Mouse (Mus musculus): ENCODE results near the gene Jpt2. TPM values are rescaled to one million over a fixed set of nuclear protein-coding genes. Genes with fewer than 3 reads are reported as not detected.
"Not testable (repeated sequence)": the region's sequence is repeated elsewhere in the genome, so short reads cannot be mapped to it uniquely, and the experiment has no call there.

The Jpt2 gene
- polyA plus RNA-seq, 1 experiment from 2014 or later = 164 TPM

- no peaks in the 10 kb centered on the region for H3K9me3 ChIP-seq (ENCODE audit: control insufficient read depth, low read length)
- no peaks in the 10 kb centered on the region for H3K27me3 ChIP-seq (replicated peaks; ENCODE audit: control insufficient read depth, insufficient read depth, low read length)
- H3K4me2 ChIP-seq = no peak overlapping the region
- no peak overlapping the region for H3K9ac ChIP-seq (ENCODE audit: low read depth, low read length)
- peaks cover 15% of the 10 kb centered on the region for H3K4me1 ChIP-seq (replicated peaks; ENCODE audit: control insufficient read depth, insufficient read depth, low read length)
- H3K36me3 ChIP-seq (ENCODE audit: control insufficient read depth, insufficient read depth, low read length) = peaks cover 34% of the 10 kb centered on the region
- H3K27ac ChIP-seq (ENCODE audit: low read depth, low read length) = no peak overlapping the region
- no peak overlapping the region for H3K4me3 ChIP-seq (ENCODE audit: low read depth, low read length)
- ATAC-seq (replicated peaks; ENCODE audit: low FRiP score) = peak; percentile 29; the same call in 1 of the 2 replicates
- no peak for DNase-seq (ENCODE audit: low spot score)
- WGBS = 78% methylated on average over 2 of the region's 2 CpGs
Observed at GRCm38 (mm10) chr17:24950671-24951070, 9.8 kb downstream of the Jpt2 start.

- Histone ChIP-seq H3K27me3 (replicated peaks; ENCODE audit: control insufficient read depth, insufficient read depth, low read length) (no peaks in the 10 kb centered on the region), H3K36me3 (ENCODE audit: control insufficient read depth, insufficient read depth, low read length) (peaks cover 32% of the 10 kb centered on the region), H3K4me3 (ENCODE audit: low read depth, low read length) (no peak overlapping the region), H3K9ac (ENCODE audit: low read depth, low read length) (no peak overlapping the region), H3K9me3 (ENCODE audit: control insufficient read depth, low read length) (no peaks in the 10 kb centered on the region), H3K27ac (ENCODE audit: low read depth, low read length) (no peak overlapping the region), H3K4me1 (replicated peaks; ENCODE audit: control insufficient read depth, insufficient read depth, low read length) (peaks cover 6% of the 10 kb centered on the region), H3K4me2 (no peak overlapping the region)
- WGBS = 90% methylated on average over 5 of the region's 5 CpGs
- ATAC-seq (replicated peaks; ENCODE audit: low FRiP score) (no peak), DNase-seq (ENCODE audit: low spot score) (no peak)
Observed at GRCm38 (mm10) chr17:24948204-24948603, 12.3 kb downstream of the Jpt2 start.

GRCm38 (mm10) chr17:24943589-24943988 lies 16.9 kb downstream of the Jpt2 start:
- H3K4me1 ChIP-seq (replicated peaks; ENCODE audit: control insufficient read depth, insufficient read depth, low read length); H3K9ac ChIP-seq (ENCODE audit: low read depth, low read length); DNase-seq (ENCODE audit: low spot score); H3K27me3 ChIP-seq (replicated peaks; ENCODE audit: control insufficient read depth, insufficient read depth, low read length); ATAC-seq (replicated peaks; ENCODE audit: low FRiP score); H3K4me2 ChIP-seq; H3K9me3 ChIP-seq (ENCODE audit: control insufficient read depth, low read length); H3K27ac ChIP-seq (ENCODE audit: low read depth, low read length); H3K4me3 ChIP-seq (ENCODE audit: low read depth, low read length): not testable (repeated sequence)
- 89% methylated on average over 1 of the region's 1 CpGs for WGBS
- H3K36me3 ChIP-seq (ENCODE audit: control insufficient read depth, insufficient read depth, low read length) = peaks cover 21% of the 10 kb centered on the region

GRCm38 (mm10) chr17:24943036-24943435 lies 17.5 kb downstream of the Jpt2 start:
- Histone ChIP-seq H3K27me3 (replicated peaks; ENCODE audit: control insufficient read depth, insufficient read depth, low read length) (no peaks in the 10 kb centered on the region), H3K4me2 (no peak overlapping the region), H3K4me1 (replicated peaks; ENCODE audit: control insufficient read depth, insufficient read depth, low read length) (no peaks in the 10 kb centered on the region), H3K9me3 (ENCODE audit: control insufficient read depth, low read length) (no peaks in the 10 kb centered on the region), H3K4me3 (ENCODE audit: low read depth, low read length) (no peak overlapping the region), H3K9ac (ENCODE audit: low read depth, low read length) (no peak overlapping the region), H3K27ac (ENCODE audit: low read depth, low read length) (no peak overlapping the region), H3K36me3 (ENCODE audit: control insufficient read depth, insufficient read depth, low read length) (peaks cover 21% of the 10 kb centered on the region)
- DNase-seq (ENCODE audit: low spot score) (no peak), ATAC-seq (replicated peaks; ENCODE audit: low FRiP score) (no peak)
- WGBS = 87% methylated on average over 7 of the region's 7 CpGs

- H3K9ac ChIP-seq (ENCODE audit: low read depth, low read length); H3K27ac ChIP-seq (ENCODE audit: low read depth, low read length); DNase-seq (ENCODE audit: low spot score); H3K27me3 ChIP-seq (replicated peaks; ENCODE audit: control insufficient read depth, insufficient read depth, low read length); H3K9me3 ChIP-seq (ENCODE audit: control insufficient read depth, low read length); H3K4me3 ChIP-seq (ENCODE audit: low read depth, low read length); H3K4me1 ChIP-seq (replicated peaks; ENCODE audit: control insufficient read depth, insufficient read depth, low read length); H3K4me2 ChIP-seq: not testable (repeated sequence)
- 24% methylated on average over 2 of the region's 2 CpGs for WGBS
- H3K36me3 ChIP-seq (ENCODE audit: control insufficient read depth, insufficient read depth, low read length) = peaks cover 19% of the 10 kb centered on the region
- 0 out of 2 replicates have a peak, but pooled peaks have one; percentile 47 for ATAC-seq (replicated peaks; ENCODE audit: low FRiP score)
Observed at GRCm38 (mm10) chr17:24942453-24942852, 18.0 kb downstream of the Jpt2 start.

- 46% methylated on average over 6 of the region's 6 CpGs for WGBS
- no peak for ATAC-seq (replicated peaks; ENCODE audit: low FRiP score)
- H3K36me3 ChIP-seq (ENCODE audit: control insufficient read depth, insufficient read depth, low read length) = peaks cover 3% of the 10 kb centered on the region; the same call in 1 of the 2 replicates
Observed at GRCm38 (mm10) chr17:24937266-24937665, 23.2 kb downstream of the Jpt2 start.

GRCm38 (mm10) chr17:24936259-24937237 lies 23.9 kb downstream of the Jpt2 start, which contains the start of gene Mapk8ip3:
TSS of gene Mapk8ip3 (minus strand) at chr17:24936977.
- Histone ChIP-seq H3K9ac (ENCODE audit: low read depth, low read length) (peak within 1 kb of the TSS; percentile 80), H3K4me3 (ENCODE audit: low read depth, low read length) (peak within 1 kb of the TSS; percentile 97), H3K36me3 (ENCODE audit: control insufficient read depth, insufficient read depth, low read length) (peaks cover 5% of the 10 kb centered on the region; the same call in 1 of the 2 replicates), H3K9me3 (ENCODE audit: control insufficient read depth, low read length) (no peaks in the 10 kb centered on the region), H3K4me1 (replicated peaks; ENCODE audit: control insufficient read depth, insufficient read depth, low read length) (peaks cover 24% of the 10 kb centered on the region), H3K27ac (ENCODE audit: low read depth, low read length) (peak within 1 kb of the TSS; percentile 68), H3K27me3 (replicated peaks; ENCODE audit: control insufficient read depth, insufficient read depth, low read length) (no peaks in the 10 kb centered on the region), H3K4me2 (peak within 1 kb of the TSS; percentile 90)
- ATAC-seq (replicated peaks; ENCODE audit: low FRiP score) (peak; percentile 98), DNase-seq (ENCODE audit: low spot score) (peak; percentile 96)
- WGBS = under 1% methylated on average over 78 of the region's 78 CpGs

More at GRCm38 (mm10) chr17:24937266-24937665, 23.2 kb downstream of the Jpt2 start:
- peak overlapping the region; percentile 80 for H3K9ac ChIP-seq (ENCODE audit: low read depth, low read length)
- no peaks in the 10 kb centered on the region for H3K9me3 ChIP-seq (ENCODE audit: control insufficient read depth, low read length)
- no peak for DNase-seq (ENCODE audit: low spot score)
- no peaks in the 10 kb centered on the region for H3K27me3 ChIP-seq (replicated peaks; ENCODE audit: control insufficient read depth, insufficient read depth, low read length)
- H3K4me3 ChIP-seq (ENCODE audit: low read depth, low read length) = peak overlapping the region; percentile 97
- H3K4me1 ChIP-seq (replicated peaks; ENCODE audit: control insufficient read depth, insufficient read depth, low read length) = peaks cover 24% of the 10 kb centered on the region
- peak overlapping the region; percentile 90 for H3K4me2 ChIP-seq
- H3K27ac ChIP-seq (ENCODE audit: low read depth, low read length) = peak overlapping the region; percentile 68

GRCm38 (mm10) chr17:24935666-24936065 lies 24.8 kb downstream of the Jpt2 start:
- Histone ChIP-seq H3K27ac (ENCODE audit: low read depth, low read length) (no peak overlapping the region), H3K4me2 (peak overlapping the region; percentile 90), H3K27me3 (replicated peaks; ENCODE audit: control insufficient read depth, insufficient read depth, low read length) (no peaks in the 10 kb centered on the region), H3K9ac (ENCODE audit: low read depth, low read length) (peak overlapping the region; percentile 80), H3K36me3 (ENCODE audit: control insufficient read depth, insufficient read depth, low read length) (peaks cover 5% of the 10 kb centered on the region; the same call in 1 of the 2 replicates), H3K9me3 (ENCODE audit: control insufficient read depth, low read length) (no peaks in the 10 kb centered on the region), H3K4me3 (ENCODE audit: low read depth, low read length) (peak overlapping the region; percentile 97), H3K4me1 (replicated peaks; ENCODE audit: control insufficient read depth, insufficient read depth, low read length) (peaks cover 24% of the 10 kb centered on the region)
- no peak for DNase-seq (ENCODE audit: low spot score)
- no peak for ATAC-seq (replicated peaks; ENCODE audit: low FRiP score)

All from liver, embryonic 11.5 days (tissue).